Mouse (Mus musculus) liver, embryonic 11.5 days (tissue): ENCODE results near the gene Fam196b. TPM values are rescaled to one million over a fixed set of nuclear protein-coding genes. Genes with fewer than 3 reads are reported as not detected.

Experiments used
- polyA plus RNA-seq: library from polyadenylated mRNA; unstranded; fragments of >200 nt; fragmentation: Nextera tagmentation; extraction: Ambion mirVana; gene quantifications from 2 replicates; pipeline ENCODE4 v1.2.1, GENCODE M21; 2014

Fam196b gene
- polyA plus RNA-seq, 1 experiment from 2014 or later, result 0.27 TPM

Other genes with a start within 250 kb of the Fam196b start
- gene 4930469K13Rik, start 216.3 kb upstream of the Fam196b start, polyA plus RNA-seq, result not detected in 2 replicates
- gene Foxi1, start 106.7 kb upstream of the Fam196b start, polyA plus RNA-seq, result not detected in 2 replicates